30 mouse cellular contexts compared by ENCODE assay signal in the genomic region with DNA sequence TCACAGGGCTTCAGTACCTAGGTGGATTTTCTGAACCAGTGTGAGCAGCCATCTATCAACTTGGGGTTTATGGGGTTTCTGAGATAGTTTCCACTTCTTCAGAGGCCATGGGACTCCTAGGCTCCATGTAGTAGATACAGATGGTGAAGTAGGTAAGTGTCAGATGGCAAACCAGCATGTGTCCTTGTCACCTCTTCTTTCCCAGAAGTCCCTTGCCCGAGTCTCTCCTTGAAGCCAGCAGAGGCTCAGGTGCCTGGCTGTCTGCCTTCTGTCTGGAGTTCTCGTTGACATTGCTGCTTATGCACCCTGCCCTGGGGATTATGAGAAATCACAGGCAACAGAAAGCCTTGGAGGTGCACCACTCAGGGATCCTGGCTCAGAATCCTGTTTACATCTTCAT.
A peak's percentile ranks its signal among the peaks of the same experiment; 100 is the strongest.
DNase-seq lines count a peak whose midpoint lies in the region; ATAC-seq and TF ChIP-seq lines count a peak whose summit lies in the region.
"Had no signal": no experiment of that assay in that cellular context is flagged by ENCODE, and none has a peak within 500 bp of the region (broad histone marks: within the 10 kb centered on the region; RNA-seq: fewer than 3 reads in every experiment).

No protein-coding gene starts in this region.

- peak; percentile 20 for DNase-seq in brain, embryonic 14.5 days (ENCODE audit: low read depth)
- DNase-seq in cerebellum, adult 2 months: peak; percentile 79 to 90
- DNase-seq in cerebellum, postnatal 14 days: peak; percentile 83 to 92
- DNase-seq in layer of hippocampus, adult 11-12 months (ENCODE audit: low spot score): no peak
- no peak for DNase-seq in kidney, adult 2 months
- DNase-seq: adrenal gland, postnatal 36 days; embryo, embryonic 11 days; gastrocnemius, adult 2 months; gastrocnemius, postnatal 36 days; heart, adult 18-20 months; heart, postnatal 36 days; kidney, adult 9 months; kidney, postnatal 10 days; layer of hippocampus, adult 9-11 months; right cerebral cortex, postnatal 4 days had no signal

- H3K27me3 ChIP-seq in hindbrain, embryonic 16.5 days (replicated peaks; ENCODE audit: control insufficient read depth, insufficient read depth, low read length): no peaks in the 10 kb centered on the region
- H3K27me3 ChIP-seq in hindbrain, embryonic 12.5 days: no peaks in the 10 kb centered on the region
- no peaks in the 10 kb centered on the region for H3K27me3 ChIP-seq in cerebellum, adult 2 months (ENCODE audit: control insufficient read depth, insufficient read depth, low read length)
- no peaks in the 10 kb centered on the region for H3K27me3 ChIP-seq in intestine, postnatal 0 days (replicated peaks; ENCODE audit: control insufficient read depth, insufficient read depth, low read length)
- H3K27me3 ChIP-seq in kidney, adult 2 months (replicated peaks; ENCODE audit: control insufficient read depth, insufficient read depth, low read length): no peaks in the 10 kb centered on the region
- H3K27me3 ChIP-seq: embryonic facial prominence, embryonic 12.5 days; forebrain, embryonic 15.5 days; intestine, embryonic 15.5 days; limb, embryonic 12.5 days; lung, embryonic 15.5 days; neural tube, embryonic 13.5 days; Patski had no signal

- H3K4me3 ChIP-seq in hindbrain, embryonic 16.5 days (ENCODE audit: low read length): no peak overlapping the region
- H3K4me3 ChIP-seq in hindbrain, embryonic 12.5 days: no peak overlapping the region
- no peak overlapping the region for H3K4me3 ChIP-seq in cerebellum, adult 2 months (replicated peaks; ENCODE audit: insufficient read depth, low read depth, low read length)
- H3K4me3 ChIP-seq in intestine, postnatal 0 days (ENCODE audit: low read depth, low read length): no peak overlapping the region
- H3K4me3 ChIP-seq in kidney, adult 2 months (ENCODE audit: insufficient read depth, low read depth, low read length): no peak overlapping the region
- H3K4me3 ChIP-seq: embryonic facial prominence, embryonic 12.5 days; forebrain, embryonic 15.5 days; gastrocnemius, adult 2 months; intestine, embryonic 15.5 days; limb, embryonic 12.5 days; lung, embryonic 15.5 days; neural tube, embryonic 13.5 days had no signal

- H3K4me1 ChIP-seq in hindbrain, embryonic 16.5 days (ENCODE audit: control insufficient read depth, insufficient read depth, low read depth, low read length): no peaks in the 10 kb centered on the region
- H3K4me1 ChIP-seq in hindbrain, embryonic 12.5 days: no peaks in the 10 kb centered on the region
- peaks cover 20% of the 10 kb centered on the region; the same call in 1 of the 2 replicates for H3K4me1 ChIP-seq in cerebellum, adult 2 months (ENCODE audit: control insufficient read depth, insufficient read depth, low read length)
- 0 out of 2 replicates have a peak, but pooled peaks cover 8% of the 10 kb centered on the region for H3K4me1 ChIP-seq in intestine, postnatal 0 days (replicated peaks; ENCODE audit: control insufficient read depth, insufficient read depth, low read length)
- peaks cover 13% of the 10 kb centered on the region; the same call in 1 of the 2 replicates for H3K4me1 ChIP-seq in kidney, adult 2 months (ENCODE audit: control insufficient read depth, insufficient read depth, low read length)
- H3K4me1 ChIP-seq: embryonic facial prominence, embryonic 12.5 days; forebrain, embryonic 15.5 days; intestine, embryonic 15.5 days; limb, embryonic 12.5 days; neural tube, embryonic 13.5 days had no signal

- H3K36me3 ChIP-seq in hindbrain, embryonic 16.5 days (ENCODE audit: control insufficient read depth, insufficient read depth, low read length): no peaks in the 10 kb centered on the region
- H3K36me3 ChIP-seq in hindbrain, embryonic 12.5 days: no peaks in the 10 kb centered on the region
- no peaks in the 10 kb centered on the region for H3K36me3 ChIP-seq in intestine, postnatal 0 days (ENCODE audit: control insufficient read depth, insufficient read depth)
- no peaks in the 10 kb centered on the region for H3K36me3 ChIP-seq in kidney, adult 2 months (ENCODE audit: control insufficient read depth, insufficient read depth, low read length)
- H3K36me3 ChIP-seq: embryonic facial prominence, embryonic 12.5 days; forebrain, embryonic 15.5 days; G1E; intestine, embryonic 15.5 days; limb, embryonic 12.5 days; lung, embryonic 15.5 days; neural tube, embryonic 13.5 days had no signal

- H3K9ac ChIP-seq in hindbrain, embryonic 16.5 days (ENCODE audit: low read depth, low read length): no peak overlapping the region
- no peak overlapping the region for H3K9ac ChIP-seq in hindbrain, embryonic 12.5 days
- no peak overlapping the region for H3K9ac ChIP-seq in intestine, postnatal 0 days (ENCODE audit: low read depth, low read length)
- H3K9ac ChIP-seq: embryonic facial prominence, embryonic 12.5 days; forebrain, embryonic 15.5 days; hindbrain, embryonic 14.5 days; intestine, embryonic 15.5 days; limb, embryonic 12.5 days; lung, embryonic 15.5 days; neural tube, embryonic 13.5 days had no signal

- TF ChIP-seq POLR2A in brain, embryonic 14.5 days (IDR thresholded peaks at IDR 0.05; ENCODE audit: borderline replicate concordance, extremely low read depth, insufficient read depth, insufficient read length, poor library complexity, severe bottlenecking): no peak
- TF ChIP-seq POLR2A in cerebellum, adult 2 months (IDR thresholded peaks at IDR 0.05; ENCODE audit: borderline replicate concordance, insufficient read depth, low read length): no peak
- TF ChIP-seq POLR2A in kidney, adult 2 months (IDR thresholded peaks at IDR 0.05; ENCODE audit: low read depth, low read length): no peak

- peak; percentile 54; the same call in 1 of the 2 replicates for ATAC-seq in hindbrain, embryonic 16.5 days
- ATAC-seq in hindbrain, embryonic 12.5 days (ENCODE audit: low FRiP score): no peak
- ATAC-seq in intestine, postnatal 0 days: no peak
- ATAC-seq: forebrain, embryonic 15.5 days; intestine, embryonic 15.5 days; Patski had no signal

- TF ChIP-seq CTCF in brain, embryonic 14.5 days (IDR thresholded peaks at IDR 0.05; ENCODE audit: borderline replicate concordance, extremely low read depth, insufficient read depth, insufficient read length): no peak
- TF ChIP-seq CTCF in cerebellum, adult 2 months (IDR thresholded peaks at IDR 0.05; ENCODE audit: borderline replicate concordance, insufficient read depth, low read depth, low read length): no peak
- no peak for TF ChIP-seq CTCF in intestine, postnatal 0 days (IDR thresholded peaks at IDR 0.05; ENCODE audit: low read depth)
- no peak for TF ChIP-seq CTCF in kidney, adult 2 months (conservative IDR thresholded peaks at IDR 0.05; ENCODE audit: insufficient read depth, insufficient read length, low read depth, low read length)

- 82% methylated on average over 2 of the region's 2 CpGs for WGBS in hindbrain, embryonic 16.5 days
- 74% methylated on average over 2 of the region's 2 CpGs for WGBS in hindbrain, embryonic 12.5 days
- 12% methylated on average over 2 of the region's 2 CpGs for WGBS in cerebellum, adult 2 months
- WGBS in intestine, postnatal 0 days: 56% methylated on average over 2 of the region's 2 CpGs
- 69% methylated on average over 2 of the region's 2 CpGs for WGBS in kidney, adult 2 months

- H3K4me2 ChIP-seq in hindbrain, embryonic 16.5 days (ENCODE audit: low read length): no peak overlapping the region
- no peak overlapping the region for H3K4me2 ChIP-seq in hindbrain, embryonic 12.5 days (replicated peaks)
- no peak overlapping the region for H3K4me2 ChIP-seq in intestine, postnatal 0 days (replicated peaks; ENCODE audit: low read depth)
- H3K4me2 ChIP-seq: embryonic facial prominence, embryonic 12.5 days; forebrain, embryonic 15.5 days; heart, embryonic 11.5 days; hindbrain, embryonic 14.5 days; intestine, embryonic 15.5 days; limb, embryonic 12.5 days; liver, embryonic 11.5 days; lung, embryonic 15.5 days; midbrain, embryonic 11.5 days; neural tube, embryonic 13.5 days had no signal

- no peak overlapping the region for H3K27ac ChIP-seq in hindbrain, embryonic 16.5 days (ENCODE audit: low read depth, low read length)
- no peak overlapping the region for H3K27ac ChIP-seq in hindbrain, embryonic 12.5 days
- no peak overlapping the region for H3K27ac ChIP-seq in cerebellum, adult 2 months (ENCODE audit: insufficient read depth, low read length)
- H3K27ac ChIP-seq in intestine, postnatal 0 days (ENCODE audit: low read depth, low read length): no peak overlapping the region
- no peak overlapping the region for H3K27ac ChIP-seq in kidney, adult 2 months (ENCODE audit: insufficient read depth, low read depth, low read length)
- H3K27ac ChIP-seq: embryonic facial prominence, embryonic 12.5 days; forebrain, embryonic 15.5 days; gastrocnemius, adult 2 months; hindbrain, embryonic 14.5 days; intestine, embryonic 15.5 days; limb, embryonic 12.5 days; lung, embryonic 15.5 days; neural tube, embryonic 13.5 days had no signal

- H3K9me3 ChIP-seq in hindbrain, embryonic 16.5 days (ENCODE audit: control insufficient read depth, low read length): no peaks in the 10 kb centered on the region
- H3K9me3 ChIP-seq in hindbrain, embryonic 12.5 days (replicated peaks): no peaks in the 10 kb centered on the region
- no peaks in the 10 kb centered on the region for H3K9me3 ChIP-seq in intestine, postnatal 0 days (ENCODE audit: control insufficient read depth)
- H3K9me3 ChIP-seq: embryonic facial prominence, embryonic 12.5 days; forebrain, embryonic 15.5 days; intestine, embryonic 15.5 days; limb, embryonic 12.5 days; lung, embryonic 15.5 days; neural tube, embryonic 13.5 days had no signal

Comparison
In these comparisons a context has a peak if more than half of its experiments do, and no peak if none do; other contexts are left out.
1. DNase-seq: peak in brain, embryonic 14.5 days (single experiment), cerebellum, adult 2 months (2 of 2) and cerebellum, postnatal 14 days (2 of 2); none in layer of hippocampus, adult 11-12 months (single experiment) and kidney, adult 2 months (single experiment).